In genomic region chr19:35759701-35760100, GRCm38 (mm10) we compare ENCODE assay signal across 14 mouse cellular contexts.
DNase-seq lines count a peak whose midpoint lies in the region; ATAC-seq and TF ChIP-seq lines count a peak whose summit lies in the region.
"Had no signal": no experiment of that assay in that cellular context is flagged by ENCODE, and none has a peak within 500 bp of the region (broad histone marks: within the 10 kb centered on the region; RNA-seq: fewer than 3 reads in every experiment).

No protein-coding gene starts in this region.

- no peaks in the 10 kb centered on the region for H3K27me3 ChIP-seq in kidney, embryonic 16.5 days (ENCODE audit: insufficient read depth, low read length)
- H3K27me3 ChIP-seq: forebrain, embryonic 13.5 days; hindbrain, embryonic 12.5 days; midbrain, embryonic 15.5 days had no signal

- no peak overlapping the region for H3K4me3 ChIP-seq in kidney, embryonic 16.5 days (ENCODE audit: low read length)
- no peak overlapping the region for H3K4me3 ChIP-seq in layer of hippocampus, adult 2 months
- H3K4me3 ChIP-seq: embryonic facial prominence, embryonic 10.5 days; forebrain, embryonic 13.5 days; hindbrain, embryonic 12.5 days; midbrain, embryonic 15.5 days had no signal

- H3K9ac ChIP-seq in kidney, embryonic 16.5 days (replicated peaks; ENCODE audit: low read length) = no peak overlapping the region
- H3K9ac ChIP-seq: forebrain, embryonic 13.5 days; hindbrain, embryonic 12.5 days; liver, embryonic 14.5 days; midbrain, embryonic 15.5 days had no signal

- no peak overlapping the region for H3K27ac ChIP-seq in kidney, embryonic 16.5 days (ENCODE audit: low read length)
- H3K27ac ChIP-seq in layer of hippocampus, adult 2 months = no peak overlapping the region
- H3K27ac ChIP-seq: embryonic facial prominence, embryonic 10.5 days; forebrain, embryonic 13.5 days; hindbrain, embryonic 12.5 days; liver, embryonic 14.5 days; midbrain, embryonic 15.5 days had no signal

- H3K36me3 ChIP-seq in kidney, embryonic 16.5 days (ENCODE audit: insufficient read depth, low read length) = no peaks in the 10 kb centered on the region
- H3K36me3 ChIP-seq: embryonic facial prominence, embryonic 10.5 days; hindbrain, embryonic 12.5 days; midbrain, embryonic 15.5 days had no signal

- H3K9me3 ChIP-seq in kidney, embryonic 16.5 days (ENCODE audit: low read length) = no peaks in the 10 kb centered on the region
- H3K9me3 ChIP-seq: embryonic facial prominence, embryonic 10.5 days; forebrain, embryonic 13.5 days; hindbrain, embryonic 12.5 days; midbrain, embryonic 15.5 days had no signal

- no peak for TF ChIP-seq CTCF in layer of hippocampus, adult 2 months (conservative IDR thresholded peaks at IDR 0.05)

- ATAC-seq in kidney, embryonic 16.5 days (ENCODE audit: low FRiP score, low TSS enrichment) = no peak
- ATAC-seq: forebrain, embryonic 13.5 days; inflammation-experienced regulatory T-cells, adult 6 months; midbrain, embryonic 15.5 days had no signal

- no peak overlapping the region for H3K4me2 ChIP-seq in kidney, embryonic 16.5 days (replicated peaks; ENCODE audit: low read depth, low read length)
- H3K4me2 ChIP-seq: forebrain, embryonic 13.5 days; hindbrain, embryonic 12.5 days; midbrain, embryonic 15.5 days had no signal

- WGBS in kidney, embryonic 16.5 days = 67% methylated on average over 3 of the region's 3 CpGs

- peak; percentile 20 to 38 for DNase-seq in cerebellum, postnatal 10 days
- DNase-seq in cerebellum, postnatal 36 days = no peak
- peak; percentile 75 for DNase-seq in kidney, adult 18-20 months
- peak; percentile 47 for DNase-seq in NIH3T3 (ENCODE audit: low read depth)
- peak; percentile 95 for DNase-seq in kidney, adult 9 months
- DNase-seq in layer of hippocampus, adult 2 months (ENCODE audit: low spot score in 2 of 2) = no peak
- DNase-seq in lung, postnatal 25 days (ENCODE audit: low spot score) = no peak

- no peaks in the 10 kb centered on the region for H3K4me1 ChIP-seq in kidney, embryonic 16.5 days (ENCODE audit: insufficient read depth, low read length)
- H3K4me1 ChIP-seq: embryonic facial prominence, embryonic 10.5 days; forebrain, embryonic 13.5 days; hindbrain, embryonic 12.5 days; midbrain, embryonic 15.5 days had no signal

Comparison
In these comparisons a context has a peak if more than half of its experiments do, and no peak if none do; other contexts are left out.
1. DNase-seq: peak in cerebellum, postnatal 10 days (2 of 2), kidney, adult 18-20 months (single experiment), NIH3T3 (single experiment) and kidney, adult 9 months (single experiment); none in cerebellum, postnatal 36 days (0 of 2), layer of hippocampus, adult 2 months (0 of 2) and lung, postnatal 25 days (single experiment).